Mouse (Mus musculus): ENCODE measurements around the gene Snorc. TPM values are rescaled to one million over a fixed set of nuclear protein-coding genes. Genes with fewer than 3 reads are reported as not detected.
"Not testable (repeated sequence)": the region's sequence is repeated elsewhere in the genome, so short reads cannot be mapped to it uniquely, and the experiment has no call there.

The Snorc gene
- polyA plus RNA-seq (2014; fragmentation: Nextera tagmentation; extraction: Ambion mirVana), result 0.52 TPM in 1 of 2 replicates, not detected in the other

- not testable (repeated sequence) for H3K27ac ChIP-seq (replicated peaks; ENCODE audit: low read depth, low read length); H3K27me3 ChIP-seq (ENCODE audit: control insufficient read depth, insufficient read depth, low read length); H3K4me2 ChIP-seq (ENCODE audit: low read depth, low read length); H3K9ac ChIP-seq (replicated peaks; ENCODE audit: low read length); ATAC-seq (replicated peaks; ENCODE audit: insufficient number of reproducible peaks, low FRiP score, low TSS enrichment, low read depth); H3K9me3 ChIP-seq (replicated peaks; ENCODE audit: control insufficient read depth, low read length); H3K4me1 ChIP-seq (ENCODE audit: control insufficient read depth, insufficient read depth, low read length); DNase-seq (ENCODE audit: low spot score); H3K36me3 ChIP-seq (replicated peaks; ENCODE audit: control insufficient read depth, insufficient read depth, low read depth, low read length); H3K4me3 ChIP-seq (ENCODE audit: low read depth, low read length)
- WGBS, result 40% methylated on average over 7 of the region's 10 CpGs
Observed at GRCm38 (mm10) chr1:87469971-87470370, at the start of gene Snorc. Gene Snorc, plus strand, starts transcription at chr1:87470271.

- H3K4me1 ChIP-seq (ENCODE audit: control insufficient read depth, insufficient read depth, low read length), result no peaks in the 10 kb centered on the region
- no peaks in the 10 kb centered on the region for H3K27me3 ChIP-seq (ENCODE audit: control insufficient read depth, insufficient read depth, low read length)
- ATAC-seq (replicated peaks; ENCODE audit: insufficient number of reproducible peaks, low FRiP score, low TSS enrichment, low read depth) (no peak), DNase-seq (ENCODE audit: low spot score) (no peak)
- H3K27ac ChIP-seq (replicated peaks; ENCODE audit: low read depth, low read length), result no peak overlapping the region
- no peaks in the 10 kb centered on the region for H3K9me3 ChIP-seq (replicated peaks; ENCODE audit: control insufficient read depth, low read length)
- no peak overlapping the region for H3K4me3 ChIP-seq (ENCODE audit: low read depth, low read length)
- H3K9ac ChIP-seq (replicated peaks; ENCODE audit: low read length), result no peak overlapping the region
- no peak overlapping the region for H3K4me2 ChIP-seq (ENCODE audit: low read depth, low read length)
- 92% methylated on average over 2 of the region's 2 CpGs for WGBS
- H3K36me3 ChIP-seq (replicated peaks; ENCODE audit: control insufficient read depth, insufficient read depth, low read depth, low read length), result peaks cover 4% of the 10 kb centered on the region
Observed at GRCm38 (mm10) chr1:87435125-87435524, 34.9 kb upstream of the Snorc start.

- no peaks in the 10 kb centered on the region for H3K27me3 ChIP-seq (ENCODE audit: control insufficient read depth, insufficient read depth, low read length)
- peaks cover 6% of the 10 kb centered on the region for H3K36me3 ChIP-seq (replicated peaks; ENCODE audit: control insufficient read depth, insufficient read depth, low read depth, low read length)
- H3K27ac ChIP-seq (replicated peaks; ENCODE audit: low read depth, low read length), result no peak overlapping the region
- DNase-seq (ENCODE audit: low spot score) (no peak), ATAC-seq (replicated peaks; ENCODE audit: insufficient number of reproducible peaks, low FRiP score, low TSS enrichment, low read depth) (no peak)
- 87% methylated on average over 6 of the region's 6 CpGs for WGBS
- H3K9me3 ChIP-seq (replicated peaks; ENCODE audit: control insufficient read depth, low read length), result no peaks in the 10 kb centered on the region
- H3K4me3 ChIP-seq (ENCODE audit: low read depth, low read length), result no peak overlapping the region
- H3K9ac ChIP-seq (replicated peaks; ENCODE audit: low read length), result no peak overlapping the region
- no peak overlapping the region for H3K4me2 ChIP-seq (ENCODE audit: low read depth, low read length)
- H3K4me1 ChIP-seq (ENCODE audit: control insufficient read depth, insufficient read depth, low read length), result no peaks in the 10 kb centered on the region
Observed at GRCm38 (mm10) chr1:87436583-87436982, 33.5 kb upstream of the Snorc start.

- Histone ChIP-seq H3K36me3 (replicated peaks; ENCODE audit: control insufficient read depth, insufficient read depth, low read depth, low read length) (peaks cover 3% of the 10 kb centered on the region), H3K27ac (replicated peaks; ENCODE audit: low read depth, low read length) (no peak overlapping the region), H3K27me3 (ENCODE audit: control insufficient read depth, insufficient read depth, low read length) (no peaks in the 10 kb centered on the region), H3K9ac (replicated peaks; ENCODE audit: low read length) (no peak overlapping the region), H3K4me2 (ENCODE audit: low read depth, low read length) (no peak overlapping the region), H3K9me3 (replicated peaks; ENCODE audit: control insufficient read depth, low read length) (no peaks in the 10 kb centered on the region), H3K4me1 (ENCODE audit: control insufficient read depth, insufficient read depth, low read length) (no peaks in the 10 kb centered on the region), H3K4me3 (ENCODE audit: low read depth, low read length) (no peak overlapping the region)
- 36% methylated on average over 5 of the region's 5 CpGs for WGBS
- no peak for ATAC-seq (replicated peaks; ENCODE audit: insufficient number of reproducible peaks, low FRiP score, low TSS enrichment, low read depth)
- peak; percentile 72 for DNase-seq (ENCODE audit: low spot score)
Observed at GRCm38 (mm10) chr1:87447183-87448104, 22.6 kb upstream of the Snorc start.

GRCm38 (mm10) chr1:87449432-87449831 is 20.6 kb upstream of the Snorc start:
- 89% methylated on average over 4 of the region's 4 CpGs for WGBS
- DNase-seq (ENCODE audit: low spot score), result no peak
- no peak for ATAC-seq (replicated peaks; ENCODE audit: insufficient number of reproducible peaks, low FRiP score, low TSS enrichment, low read depth)
- no peak overlapping the region for H3K4me2 ChIP-seq (ENCODE audit: low read depth, low read length)
- H3K4me1 ChIP-seq (ENCODE audit: control insufficient read depth, insufficient read depth, low read length), result no peaks in the 10 kb centered on the region
- no peak overlapping the region for H3K4me3 ChIP-seq (ENCODE audit: low read depth, low read length)
- no peaks in the 10 kb centered on the region for H3K27me3 ChIP-seq (ENCODE audit: control insufficient read depth, insufficient read depth, low read length)
- no peak overlapping the region for H3K9ac ChIP-seq (replicated peaks; ENCODE audit: low read length)
- no peaks in the 10 kb centered on the region for H3K9me3 ChIP-seq (replicated peaks; ENCODE audit: control insufficient read depth, low read length)
- no peak overlapping the region for H3K27ac ChIP-seq (replicated peaks; ENCODE audit: low read depth, low read length)
- peaks cover 3% of the 10 kb centered on the region for H3K36me3 ChIP-seq (replicated peaks; ENCODE audit: control insufficient read depth, insufficient read depth, low read depth, low read length)

- Histone ChIP-seq H3K27me3 (ENCODE audit: control insufficient read depth, insufficient read depth, low read length) (no peaks in the 10 kb centered on the region), H3K27ac (replicated peaks; ENCODE audit: low read depth, low read length) (no peak overlapping the region), H3K4me3 (ENCODE audit: low read depth, low read length) (no peak overlapping the region), H3K9ac (replicated peaks; ENCODE audit: low read length) (no peak overlapping the region), H3K9me3 (replicated peaks; ENCODE audit: control insufficient read depth, low read length) (no peaks in the 10 kb centered on the region), H3K4me1 (ENCODE audit: control insufficient read depth, insufficient read depth, low read length) (no peaks in the 10 kb centered on the region), H3K4me2 (ENCODE audit: low read depth, low read length) (no peak overlapping the region), H3K36me3 (replicated peaks; ENCODE audit: control insufficient read depth, insufficient read depth, low read depth, low read length) (no peaks in the 10 kb centered on the region)
- DNase-seq (ENCODE audit: low spot score) (no peak), ATAC-seq (replicated peaks; ENCODE audit: insufficient number of reproducible peaks, low FRiP score, low TSS enrichment, low read depth) (no peak)
- WGBS, result 100% methylated on average over 1 of the region's 1 CpGs
Observed at GRCm38 (mm10) chr1:87456425-87456824, 13.6 kb upstream of the Snorc start.

- Histone ChIP-seq H3K27me3 (ENCODE audit: control insufficient read depth, insufficient read depth, low read length) (no peaks in the 10 kb centered on the region), H3K4me2 (ENCODE audit: low read depth, low read length) (no peak overlapping the region), H3K27ac (replicated peaks; ENCODE audit: low read depth, low read length) (no peak overlapping the region), H3K4me3 (ENCODE audit: low read depth, low read length) (no peak overlapping the region), H3K4me1 (ENCODE audit: control insufficient read depth, insufficient read depth, low read length) (no peaks in the 10 kb centered on the region), H3K9ac (replicated peaks; ENCODE audit: low read length) (no peak overlapping the region), H3K36me3 (replicated peaks; ENCODE audit: control insufficient read depth, insufficient read depth, low read depth, low read length) (no peaks in the 10 kb centered on the region), H3K9me3 (replicated peaks; ENCODE audit: control insufficient read depth, low read length) (no peaks in the 10 kb centered on the region)
- 86% methylated on average over 4 of the region's 4 CpGs for WGBS
- ATAC-seq (replicated peaks; ENCODE audit: insufficient number of reproducible peaks, low FRiP score, low TSS enrichment, low read depth), result no peak
- DNase-seq (ENCODE audit: low spot score), result no peak
Observed at GRCm38 (mm10) chr1:87458045-87458444, 12.0 kb upstream of the Snorc start.

- not testable (repeated sequence) for ATAC-seq (replicated peaks; ENCODE audit: insufficient number of reproducible peaks, low FRiP score, low TSS enrichment, low read depth); H3K4me1 ChIP-seq (ENCODE audit: control insufficient read depth, insufficient read depth, low read length); H3K4me3 ChIP-seq (ENCODE audit: low read depth, low read length); H3K27me3 ChIP-seq (ENCODE audit: control insufficient read depth, insufficient read depth, low read length); H3K9ac ChIP-seq (replicated peaks; ENCODE audit: low read length); H3K27ac ChIP-seq (replicated peaks; ENCODE audit: low read depth, low read length); H3K9me3 ChIP-seq (replicated peaks; ENCODE audit: control insufficient read depth, low read length); H3K36me3 ChIP-seq (replicated peaks; ENCODE audit: control insufficient read depth, insufficient read depth, low read depth, low read length); DNase-seq (ENCODE audit: low spot score); H3K4me2 ChIP-seq (ENCODE audit: low read depth, low read length)
- 86% methylated on average over 5 of the region's 7 CpGs for WGBS
Observed at GRCm38 (mm10) chr1:87459856-87460255, 10.2 kb upstream of the Snorc start.
